Mouse (Mus musculus) T-helper 2 cell (primary cell): Measurements from ENCODE around the gene Col6a5.

ENCODE experiments used
- in situ Hi-C: fragments of 300-600 bp; cut with MboI, MseI; formaldehyde crosslinking; loops from one replicate; pipeline ENCODE4 v1.15.1; 2025; ENCODE audit warnings: high pct_unique_total_duplicates

The Col6a5 gene

DNA sequence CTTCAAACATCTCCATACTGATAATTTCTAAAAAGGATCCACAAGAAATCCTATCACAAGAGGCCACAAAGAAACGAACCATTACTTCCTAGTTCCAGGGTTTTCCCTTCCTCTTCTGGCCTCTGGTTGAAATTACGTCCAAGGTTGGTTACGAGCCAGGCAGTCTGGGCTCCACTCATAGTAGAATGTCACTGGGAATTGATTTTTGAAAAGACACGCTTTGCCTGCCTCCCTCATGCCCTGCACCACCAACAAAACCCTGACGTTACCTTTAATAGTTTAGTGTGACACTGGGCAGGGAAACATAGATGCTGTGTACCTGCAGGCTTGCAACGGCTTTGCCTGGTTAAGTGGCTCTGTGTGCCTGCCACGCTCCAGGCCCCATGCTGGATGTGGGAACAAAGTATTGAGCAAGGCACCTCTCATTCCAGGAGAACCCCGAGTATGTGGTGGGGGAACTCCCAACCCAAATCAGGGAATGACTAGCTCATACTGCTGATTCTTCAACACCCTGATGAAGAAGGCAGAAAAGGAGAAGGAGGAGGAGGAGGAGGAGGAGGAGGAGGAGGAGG is 133.3 kb downstream of the Col6a5 start:
- in situ Hi-C loops: no loop called here

DNA sequence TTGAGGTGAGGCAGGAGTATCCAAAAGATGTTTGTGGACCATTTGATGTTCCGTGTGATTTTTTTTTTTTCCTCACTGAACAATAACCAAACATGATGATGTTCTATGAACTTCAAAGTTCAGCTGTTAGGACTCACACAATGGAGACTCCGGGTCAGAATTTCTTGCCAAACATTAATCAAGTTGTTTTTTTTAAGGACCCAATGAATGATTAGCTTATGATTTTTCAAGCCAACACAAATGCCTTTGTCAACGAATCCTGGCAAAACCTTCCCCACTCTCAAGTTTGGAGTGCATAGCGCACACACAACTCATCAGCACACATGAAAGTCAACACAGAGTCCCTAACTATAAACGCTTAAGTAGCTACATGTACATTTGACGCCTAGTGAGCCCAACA is 139.7 kb downstream of the Col6a5 start:
- in situ Hi-C loops: no loop called here

DNA sequence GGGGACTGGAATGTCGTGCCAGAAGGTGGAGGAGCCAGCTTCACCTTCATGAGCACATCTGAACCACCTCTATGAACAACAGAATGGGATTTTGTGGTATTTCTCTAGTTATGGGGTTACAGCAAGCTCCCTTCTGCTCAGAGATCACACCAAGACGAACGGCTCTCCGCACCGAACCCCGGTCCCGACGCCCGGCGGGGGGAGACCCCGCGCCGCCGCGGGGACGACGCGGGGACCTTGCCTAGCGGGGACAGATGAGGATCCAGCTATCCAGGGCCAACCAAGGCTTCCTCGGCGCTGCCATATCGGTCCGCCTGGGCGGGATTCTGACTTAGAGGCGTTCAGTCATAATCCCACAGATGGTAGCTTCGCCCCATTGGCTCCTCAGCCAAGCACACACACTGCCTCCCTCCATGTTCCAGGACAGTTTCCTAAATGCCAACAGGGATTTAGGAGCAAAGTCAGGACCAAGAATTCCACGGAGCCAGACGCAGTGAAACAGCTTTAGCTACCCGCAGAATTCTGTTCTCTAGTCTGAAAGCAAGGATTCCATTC is 141.2 kb downstream of the Col6a5 start:
- in situ Hi-C loops: no loop called here

DNA sequence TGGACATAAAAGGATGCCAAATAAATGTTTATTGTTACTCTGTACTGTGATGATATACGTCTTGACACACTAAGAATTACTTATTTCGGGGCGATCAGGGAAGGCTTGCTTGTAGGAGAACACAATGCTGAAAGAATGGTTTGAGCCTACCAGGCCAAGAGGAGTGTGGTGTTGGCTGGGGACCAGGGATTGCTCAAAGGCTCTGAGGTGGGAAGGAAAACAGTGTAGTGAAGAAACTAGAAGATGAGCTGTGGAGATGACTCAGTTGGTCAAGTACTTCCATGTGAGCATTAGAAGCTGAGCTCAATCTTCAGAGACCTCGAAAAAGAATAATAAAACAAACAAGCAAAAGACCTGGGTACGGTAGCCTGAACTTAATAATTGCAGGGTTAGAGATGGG is 146.0 kb downstream of the Col6a5 start:
- in situ Hi-C loops: no loop called here

DNA sequence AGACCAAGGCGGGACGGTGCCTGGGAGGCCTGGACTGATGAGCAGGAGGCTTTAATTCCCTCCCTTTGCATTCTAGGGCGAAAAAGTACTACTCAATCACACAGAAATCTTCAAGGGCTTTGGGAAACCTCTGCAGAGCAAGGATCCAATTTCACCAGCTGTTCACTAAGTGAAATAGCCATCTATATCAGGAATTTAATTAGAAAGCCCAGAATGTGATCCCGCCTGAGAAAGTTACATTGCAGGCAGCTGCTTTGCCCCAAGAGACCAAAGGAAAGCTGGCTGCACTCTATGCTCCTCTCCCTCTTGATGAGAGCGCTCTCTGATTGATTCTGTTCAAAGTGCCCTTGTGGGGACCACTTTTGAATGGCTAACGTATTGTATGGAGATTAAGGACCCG is 149.0 kb downstream of the Col6a5 start:
- in situ Hi-C loops: no loop called here

DNA sequence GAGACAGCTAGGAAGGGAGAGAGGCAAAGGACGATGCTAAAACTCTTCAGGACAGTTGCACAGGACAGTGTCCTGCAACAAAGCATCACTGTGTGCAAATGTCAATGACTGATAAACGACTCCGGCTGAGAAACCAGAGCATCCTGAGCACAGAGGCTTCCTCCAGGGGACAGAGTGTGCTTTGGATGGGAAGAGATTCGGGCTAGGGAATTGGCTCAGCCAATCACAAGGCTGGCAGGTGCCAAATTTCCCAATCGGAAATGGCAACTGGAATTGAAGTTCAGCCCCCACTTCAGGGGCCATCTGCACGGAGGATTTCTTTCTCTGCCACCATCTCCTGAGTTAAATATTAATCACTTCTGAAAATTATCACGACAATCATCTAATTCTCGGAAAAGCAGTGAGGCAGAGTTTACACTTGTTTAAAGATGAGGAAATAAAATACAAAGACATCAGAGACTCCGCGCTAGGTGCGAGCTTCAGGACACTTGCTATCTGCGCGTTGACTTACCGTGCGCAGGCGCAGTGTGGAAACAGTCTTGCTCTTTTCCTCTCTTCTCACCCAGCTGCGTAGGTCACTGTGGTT is 151.4 kb downstream of the Col6a5 start:
- in situ Hi-C loops: no loop called here
